Mouse (Mus musculus) stomach, embryonic 16.5 days (tissue): ENCODE data around the gene Frmd8. TPM values are rescaled to one million over a fixed set of nuclear protein-coding genes. Genes with fewer than 3 reads are reported as not detected.

Experiments used
- ATAC-seq: fragments of 200-750 bp; cut with Nextera tagmentation; 2 replicates; pipeline ENCODE4 v1.8.0; 2017; ENCODE audit warnings: moderate number of reproducible peaks, moderate TSS enrichment; ENCODE audit not compliant: insufficient read depth, low FRiP score
- H3K27ac ChIP-seq: fragments of 300-500 bp; sonication (generic); 2 replicates; pipeline ENCODE4 v1.5.1; 2014; ENCODE audit warnings: low read length
- H3K27me3 ChIP-seq: fragments of 300-500 bp; sonication (generic); 2 replicates; pipeline ENCODE4 v1.6.1; 2014; ENCODE audit warnings: low read length, control low read depth, mixed read lengths; ENCODE audit not compliant: control insufficient read depth, insufficient read depth
- H3K36me3 ChIP-seq: fragments of 300-500 bp; sonication (generic); 2 replicates; pipeline ENCODE4 v1.6.1; 2014; ENCODE audit warnings: low read length; ENCODE audit not compliant: control insufficient read depth, insufficient read depth
- H3K4me1 ChIP-seq: fragments of 300-500 bp; sonication (generic); 2 replicates; pipeline ENCODE4 v1.6.1; 2014; ENCODE audit warnings: low read length, control low read depth, mixed read lengths; ENCODE audit not compliant: control insufficient read depth, insufficient read depth
- H3K4me2 ChIP-seq: fragments of 300-500 bp; sonication (generic); 2 replicates; pipeline ENCODE4 v1.6.1; 2014; ENCODE audit warnings: low read depth, low read length, mixed read lengths
- H3K4me3 ChIP-seq: fragments of 300-500 bp; sonication (generic); replicated peaks from 2 replicates; pipeline ENCODE4 v1.5.1; 2014; ENCODE audit warnings: mild to moderate bottlenecking, low read length
- H3K9ac ChIP-seq: fragments of 300-500 bp; sonication (generic); 2 replicates; pipeline ENCODE4 v1.6.1; 2014; ENCODE audit warnings: low read length
- H3K9me3 ChIP-seq: fragments of 300-500 bp; sonication (generic); replicated peaks from 2 replicates; pipeline ENCODE4 v1.6.1; 2016; ENCODE audit warnings: low read length, control low read depth; ENCODE audit not compliant: control insufficient read depth
- WGBS: fragments of 180-500 bp; shearing (Covaris S2); extraction: QIAGEN DNeasy Blood & Tissue Kit; methylation state at CpG from one replicate; pipeline ENCODE4 v1.1.7; 2014; 5-methylcytosine and 5-hydroxymethylcytosine counted together
- polyA plus RNA-seq: library from polyadenylated mRNA; unstranded; fragments of >200 nt; fragmentation: Nextera tagmentation; extraction: Ambion mirVana; gene quantifications from 2 replicates; pipeline ENCODE4 v1.2.1, GENCODE M21; 2015

Gene Frmd8
- 27.4 and 29.5 TPM in 2 replicates for polyA plus RNA-seq

- Histone ChIP-seq H3K9ac (peak within 1 kb of the TSS; percentile 83), H3K4me2 (peak within 1 kb of the TSS; percentile 92), H3K27me3 (no peaks in the 10 kb centered on the region), H3K4me1 (peaks cover 34% of the 10 kb centered on the region), H3K27ac (peak within 1 kb of the TSS; percentile 70), H3K9me3 (no peaks in the 10 kb centered on the region), H3K36me3 (no peaks in the 10 kb centered on the region), H3K4me3 (peak within 1 kb of the TSS; percentile 71)
- WGBS, result under 1% methylated on average over 37 of the region's 37 CpGs
- ATAC-seq, result peak; percentile 85
Observed at GRCm38 (mm10) chr19:5874969-5875480, at the start of gene Frmd8. TSS of gene Frmd8 (minus strand) at chr19:5875274.

- H3K4me3 ChIP-seq, result peak within 1 kb of the TSS; percentile 63
- H3K27ac ChIP-seq, result peak within 1 kb of the TSS; percentile 89
- peak within 1 kb of the TSS; percentile 97 for H3K4me2 ChIP-seq
- H3K27me3 ChIP-seq, result 0 out of 2 replicates have a peak, but pooled peaks cover 3% of the 10 kb centered on the region
- H3K36me3 ChIP-seq, result no peaks in the 10 kb centered on the region
- H3K9me3 ChIP-seq, result no peaks in the 10 kb centered on the region
- H3K4me1 ChIP-seq, result peaks cover 31% of the 10 kb centered on the region
- H3K9ac ChIP-seq, result peak within 1 kb of the TSS; percentile 74
- WGBS, result 0% methylated on average over 18 of the region's 18 CpGs
- peak; percentile 93 for ATAC-seq
Observed at GRCm38 (mm10) chr19:5924713-5925093, 49.6 kb upstream of the Frmd8 start, which contains the start of gene Cdc42ep2. TSS of gene Cdc42ep2 (minus strand) at chr19:5924816.

- no peaks in the 10 kb centered on the region for H3K9me3 ChIP-seq
- WGBS, result under 1% methylated on average over 38 of the region's 38 CpGs
- ATAC-seq, result peak; percentile 74
- peak overlapping the region; percentile 97 for H3K4me2 ChIP-seq
- H3K27ac ChIP-seq, result peak overlapping the region; percentile 89
- peak overlapping the region; percentile 74 for H3K9ac ChIP-seq
- H3K27me3 ChIP-seq, result 0 out of 2 replicates have a peak, but pooled peaks cover 3% of the 10 kb centered on the region
- peaks cover 26% of the 10 kb centered on the region for H3K4me1 ChIP-seq
- peak overlapping the region; percentile 63 for H3K4me3 ChIP-seq
- no peaks in the 10 kb centered on the region for H3K36me3 ChIP-seq
Observed at GRCm38 (mm10) chr19:5923990-5924712, 49.1 kb upstream of the Frmd8 start.

- ATAC-seq, result no peak
- Histone ChIP-seq H3K4me2 (peak overlapping the region; percentile 97), H3K36me3 (no peaks in the 10 kb centered on the region), H3K9ac (peak overlapping the region; percentile 18), H3K4me1 (peaks cover 26% of the 10 kb centered on the region), H3K27me3 (0 out of 2 replicates have a peak, but pooled peaks cover 3% of the 10 kb centered on the region), H3K4me3 (peak overlapping the region; percentile 63), H3K9me3 (no peaks in the 10 kb centered on the region), H3K27ac (no peak overlapping the region)
- 92% methylated on average over 3 of the region's 3 CpGs for WGBS
Observed at GRCm38 (mm10) chr19:5922963-5923362, 47.9 kb upstream of the Frmd8 start.

- no peak for ATAC-seq
- Histone ChIP-seq H3K9me3 (no peaks in the 10 kb centered on the region), H3K27ac (peak overlapping the region; percentile 48), H3K36me3 (peaks cover 4% of the 10 kb centered on the region; the same call in 1 of the 2 replicates), H3K9ac (peak overlapping the region; percentile 18), H3K4me1 (peaks cover 26% of the 10 kb centered on the region), H3K27me3 (0 out of 2 replicates have a peak, but pooled peaks cover 3% of the 10 kb centered on the region), H3K4me2 (peak overlapping the region; percentile 97), H3K4me3 (peak overlapping the region; percentile 2)
- 60% methylated on average over 15 of the region's 15 CpGs for WGBS
Observed at GRCm38 (mm10) chr19:5922119-5922942, 47.3 kb upstream of the Frmd8 start.

- H3K4me3 ChIP-seq, result peak overlapping the region; percentile 1
- WGBS, result 21% methylated on average over 9 of the region's 9 CpGs
- H3K9ac ChIP-seq, result peak overlapping the region; percentile 18; the same call in 1 of the 2 replicates
- 0 out of 2 replicates have a peak, but pooled peaks cover 3% of the 10 kb centered on the region for H3K27me3 ChIP-seq
- H3K36me3 ChIP-seq, result peaks cover 7% of the 10 kb centered on the region; the same call in 1 of the 2 replicates
- H3K27ac ChIP-seq, result 0 out of 2 replicates have a peak overlapping the region, but pooled peaks have one; percentile 9
- peaks cover 26% of the 10 kb centered on the region for H3K4me1 ChIP-seq
- H3K4me2 ChIP-seq, result peak overlapping the region; percentile 97; the same call in 1 of the 2 replicates
- no peaks in the 10 kb centered on the region for H3K9me3 ChIP-seq
- ATAC-seq, result no peak
Observed at GRCm38 (mm10) chr19:5921715-5922114, 46.6 kb upstream of the Frmd8 start.

- WGBS, result 18% methylated on average over 13 of the region's 13 CpGs
- H3K9ac ChIP-seq, result peak within 1 kb of the TSS; percentile 93
- H3K4me3 ChIP-seq, result peak within 1 kb of the TSS; percentile 76
- peaks cover 7% of the 10 kb centered on the region; the same call in 1 of the 2 replicates for H3K36me3 ChIP-seq
- H3K4me2 ChIP-seq, result peak within 1 kb of the TSS; percentile 77
- no peak; the same call in 1 of the 2 replicates for ATAC-seq
- no peaks in the 10 kb centered on the region for H3K9me3 ChIP-seq
- H3K27ac ChIP-seq, result peak within 1 kb of the TSS; percentile 73
- no peaks in the 10 kb centered on the region for H3K27me3 ChIP-seq
- peaks cover 25% of the 10 kb centered on the region for H3K4me1 ChIP-seq
Observed at GRCm38 (mm10) chr19:5913007-5913719, 38.1 kb upstream of the Frmd8 start, which contains the start of gene Dpf2. TSS of gene Dpf2 (minus strand) at chr19:5913010.
